Mouse (Mus musculus): ENCODE measurements around the gene F5. TPM values are rescaled to one million over a fixed set of nuclear protein-coding genes. Genes with fewer than 3 reads are reported as not detected.

Gene F5
- 2.5 TPM for polyA plus RNA-seq (2014; fragmentation: Illumina TruSeq; extraction: RNeasy Lipid Tissue Mini Kit (QIAGEN cat#74804); ENCODE audit: low replicate concordance)

DNA sequence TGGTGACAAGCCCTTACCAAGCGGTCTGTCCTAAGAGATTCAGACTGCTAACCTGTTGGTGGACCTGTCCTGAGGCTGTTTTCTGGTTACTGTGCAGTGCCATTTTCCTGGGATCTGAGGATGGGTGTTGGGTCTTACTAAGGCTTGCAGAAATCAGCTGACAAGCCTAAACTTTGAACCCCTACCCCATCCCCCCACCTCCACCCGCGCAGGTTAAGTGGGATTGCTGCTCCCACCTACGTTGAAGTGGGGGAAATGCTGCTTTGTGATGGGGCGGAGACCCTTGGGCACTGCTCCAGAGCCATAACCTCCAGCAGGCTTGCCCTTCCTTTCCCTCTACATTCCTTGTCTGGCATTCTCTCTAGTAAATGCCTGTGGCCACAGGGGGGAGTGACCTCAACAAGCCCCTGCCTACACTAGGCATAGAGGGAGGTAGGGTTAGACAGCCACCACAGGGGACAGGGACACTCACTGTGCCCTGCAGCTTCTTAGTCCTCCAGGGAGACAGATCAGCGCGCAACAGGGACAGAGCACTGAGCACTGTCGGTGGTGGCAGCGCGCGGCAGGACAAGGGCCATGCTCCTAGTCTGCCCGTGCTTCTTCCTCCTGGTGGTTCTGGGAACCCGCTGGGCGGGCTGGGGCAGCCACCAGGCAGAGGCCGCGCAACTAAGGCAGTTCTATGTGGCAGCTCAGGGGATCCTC is at the start of gene F5:
Gene F5 (plus strand): TSS at position 452 of the 702 bp plus-strand sequence.

DNA sequence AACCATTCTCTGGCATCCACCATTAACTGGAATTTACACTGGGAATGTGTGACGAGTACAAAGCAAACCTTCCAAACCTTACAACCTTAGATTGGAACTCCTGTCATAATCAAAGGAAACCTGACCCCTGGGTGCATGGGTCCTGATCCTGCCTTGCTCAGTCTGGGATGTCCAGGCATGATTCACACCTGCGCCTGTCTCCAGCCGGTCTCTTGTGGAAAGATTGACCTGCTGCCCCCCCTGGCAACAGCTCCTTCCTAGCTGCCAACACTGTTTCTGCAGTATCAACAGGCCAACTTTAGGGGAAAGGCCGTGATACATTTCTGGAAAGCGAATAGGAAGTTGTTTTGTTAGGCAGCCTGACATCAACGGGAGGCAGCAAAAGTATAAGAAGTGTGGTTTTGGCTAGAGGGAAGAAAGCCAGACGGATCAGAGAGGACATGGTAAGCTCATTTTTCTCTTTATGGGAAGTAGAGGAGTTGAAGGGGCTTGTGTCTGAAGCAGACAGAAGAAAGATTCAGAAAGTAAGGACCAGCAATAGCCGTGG is 36.6 kb upstream of the F5 start, which contains the start of gene Selp:
Gene Selp (plus strand): TSS at position 318 of the 547 bp plus-strand sequence.

DNA sequence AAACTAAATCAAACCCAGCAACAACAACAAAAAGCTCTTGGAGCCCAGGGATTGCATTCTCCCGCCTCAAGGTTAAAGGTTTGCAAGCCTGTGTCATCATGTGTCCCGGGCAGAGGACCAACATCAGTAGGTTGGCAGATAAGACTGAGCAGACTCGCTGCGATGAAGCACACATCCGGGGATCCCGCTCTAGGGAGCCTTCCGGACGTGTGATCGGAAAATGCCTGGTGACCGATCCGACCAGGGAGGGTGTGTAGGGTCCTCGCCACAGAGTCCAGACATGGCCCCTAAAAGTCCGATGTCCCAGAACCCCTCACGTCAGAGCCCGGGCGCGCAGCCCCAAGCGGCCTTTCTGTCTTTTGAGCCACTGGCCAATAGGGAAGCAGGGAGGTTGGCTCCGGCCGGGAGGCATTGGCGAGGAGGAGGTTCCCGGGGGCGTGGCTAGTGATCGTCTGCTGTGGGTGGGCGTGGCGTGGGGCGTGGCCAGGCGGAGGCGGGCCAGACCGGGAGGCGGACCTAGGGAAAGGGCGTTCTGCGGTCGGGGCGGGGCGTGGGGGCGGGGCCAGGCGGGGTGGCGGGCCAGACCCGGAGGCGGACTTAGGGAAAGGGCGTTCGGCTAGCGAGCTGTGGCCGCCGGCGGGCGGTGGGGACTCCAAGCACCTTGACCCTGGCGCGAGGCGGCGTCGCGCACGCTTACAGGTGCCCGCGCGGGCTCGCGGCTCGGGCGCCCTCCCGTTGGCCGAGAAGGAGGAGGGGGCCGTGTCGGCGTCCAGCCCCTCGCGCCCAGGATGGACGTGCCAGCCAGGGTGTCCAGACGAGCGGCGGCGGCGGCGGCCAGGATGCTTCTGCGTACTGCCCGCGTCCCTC is 97.1 kb downstream of the F5 start, which contains the start of gene Slc19a2:
Gene Slc19a2 (plus strand): TSS at position 582 of the 867 bp plus-strand sequence.

Other genes with a start within 250 kb of the F5 start
- 54.3 TPM for gene Scyl3, start 222.7 kb upstream of the F5 start, polyA plus RNA-seq (2014; fragmentation: Illumina TruSeq; extraction: RNeasy Lipid Tissue Mini Kit (QIAGEN cat#74804); ENCODE audit: low replicate concordance)
- gene BC055324, start 157.0 kb upstream of the F5 start, polyA plus RNA-seq (2014; fragmentation: Illumina TruSeq; extraction: RNeasy Lipid Tissue Mini Kit (QIAGEN cat#74804); ENCODE audit: low replicate concordance): 4.1 TPM
- 10.5 TPM for gene Mettl18, start 156.9 kb upstream of the F5 start, polyA plus RNA-seq (2014; fragmentation: Illumina TruSeq; extraction: RNeasy Lipid Tissue Mini Kit (QIAGEN cat#74804); ENCODE audit: low replicate concordance)
- not detected for gene Sele, start 103.6 kb upstream of the F5 start, polyA plus RNA-seq (2014; fragmentation: Illumina TruSeq; extraction: RNeasy Lipid Tissue Mini Kit (QIAGEN cat#74804); ENCODE audit: low replicate concordance)
- gene Sell, start 89.9 kb upstream of the F5 start, polyA plus RNA-seq (2014; fragmentation: Illumina TruSeq; extraction: RNeasy Lipid Tissue Mini Kit (QIAGEN cat#74804); ENCODE audit: low replicate concordance): 6.7 TPM
- 1.6 TPM for gene Selp, start 36.6 kb upstream of the F5 start, polyA plus RNA-seq (2014; fragmentation: Illumina TruSeq; extraction: RNeasy Lipid Tissue Mini Kit (QIAGEN cat#74804); ENCODE audit: low replicate concordance)
- gene Slc19a2, start 97.2 kb downstream of the F5 start, polyA plus RNA-seq (2014; fragmentation: Illumina TruSeq; extraction: RNeasy Lipid Tissue Mini Kit (QIAGEN cat#74804); ENCODE audit: low replicate concordance): 40.6 TPM
- 20.9 TPM for gene Ccdc181, start 123.7 kb downstream of the F5 start, polyA plus RNA-seq (2014; fragmentation: Illumina TruSeq; extraction: RNeasy Lipid Tissue Mini Kit (QIAGEN cat#74804); ENCODE audit: low replicate concordance)
- gene Nme7, start 152.3 kb downstream of the F5 start, polyA plus RNA-seq (2014; fragmentation: Illumina TruSeq; extraction: RNeasy Lipid Tissue Mini Kit (QIAGEN cat#74804); ENCODE audit: low replicate concordance): 12.7 TPM
- gene Blzf1, start 155.7 kb downstream of the F5 start, polyA plus RNA-seq (2014; fragmentation: Illumina TruSeq; extraction: RNeasy Lipid Tissue Mini Kit (QIAGEN cat#74804); ENCODE audit: low replicate concordance): 38.6 TPM